Mouse (Mus musculus): ENCODE measurements around the gene Skap1.

DNA sequence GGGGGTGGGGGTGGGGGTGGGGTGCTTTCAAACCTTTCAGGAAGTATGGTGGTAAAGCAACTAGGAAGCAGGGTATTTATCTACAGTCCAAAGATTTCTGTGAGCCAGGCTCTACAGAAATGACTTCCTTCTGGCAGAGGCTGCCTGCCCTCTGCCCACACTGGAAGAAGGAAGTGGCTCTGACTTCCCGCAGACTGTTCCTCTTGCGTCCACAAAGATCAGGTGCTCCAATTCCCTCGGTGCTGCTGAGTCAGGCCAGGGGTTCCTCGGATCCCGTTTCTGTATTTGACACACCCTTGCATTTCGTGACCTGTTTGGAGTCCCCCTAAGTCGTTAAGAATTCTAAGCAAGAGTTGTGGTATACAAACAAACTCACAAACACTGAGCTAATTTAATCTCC lies 301.3 kb downstream of the Skap1 start:
- TF ChIP-seq CTCF (IDR thresholded peaks at IDR 0.05; ENCODE audit: borderline replicate concordance, insufficient read depth, low read depth, low read length), result no peak
- TF ChIP-seq POLR2A (IDR thresholded peaks at IDR 0.05; ENCODE audit: borderline replicate concordance, insufficient read depth, low read length), result no peak
